Mouse (Mus musculus) limb, embryonic 12.5 days (tissue): ENCODE results near the gene Peli1. TPM values are rescaled to one million over a fixed set of nuclear protein-coding genes. Genes with fewer than 3 reads are reported as not detected.
A peak's percentile ranks its signal among the peaks of the same experiment; 100 is the strongest.

Experiments used
- ATAC-seq: fragments of 200-750 bp; cut with Nextera tagmentation; 2 replicates; pipeline ENCODE4 v1.8.0; 2017; ENCODE audit warnings: low read depth, moderate TSS enrichment; ENCODE audit not compliant: insufficient number of reproducible peaks, insufficient read depth, low FRiP score, low TSS enrichment
- H3K27ac ChIP-seq: fragments of 300-500 bp; sonication (generic); 2 replicates; pipeline ENCODE4 v1.5.1; 2016; ENCODE audit warnings: mild to moderate bottlenecking, moderate library complexity
- H3K27me3 ChIP-seq: fragments of 300-500 bp; sonication (generic); 2 replicates; pipeline ENCODE4 v1.6.1; 2016; ENCODE audit warnings: mild to moderate bottlenecking, moderate library complexity
- H3K36me3 ChIP-seq: fragments of 300-500 bp; sonication (generic); 2 replicates; pipeline ENCODE4 v1.6.1; 2016; ENCODE audit warnings: mild to moderate bottlenecking, moderate library complexity
- H3K4me1 ChIP-seq: fragments of 300-500 bp; sonication (generic); replicated peaks from 2 replicates; pipeline ENCODE4 v1.6.1; 2016
- H3K4me2 ChIP-seq: fragments of 300-500 bp; sonication (generic); 2 replicates; pipeline ENCODE4 v1.6.1; 2016; ENCODE audit warnings: mild to moderate bottlenecking, moderate library complexity
- H3K4me3 ChIP-seq: fragments of 300-500 bp; sonication (generic); replicated peaks from 2 replicates; pipeline ENCODE4 v1.5.1; 2016; ENCODE audit warnings: mild to moderate bottlenecking
- H3K9ac ChIP-seq: fragments of 300-500 bp; sonication (generic); replicated peaks from 2 replicates; pipeline ENCODE4 v1.6.1; 2016; ENCODE audit warnings: mild to moderate bottlenecking, moderate library complexity
- H3K9me3 ChIP-seq: fragments of 300-500 bp; sonication (generic); 2 replicates; pipeline ENCODE4 v1.6.1; 2016; ENCODE audit warnings: mild to moderate bottlenecking, moderate library complexity
- WGBS: fragments of 180-500 bp; shearing (Covaris S2); methylation state at CpG from one replicate; pipeline ENCODE4 v1.1.7; 2016; 5-methylcytosine and 5-hydroxymethylcytosine counted together
- polyA plus RNA-seq: library from polyadenylated mRNA; unstranded; fragments of >200 nt; fragmentation: Nextera tagmentation; extraction: Ambion mirVana; gene quantifications from 2 replicates; pipeline ENCODE4 v1.2.1, GENCODE M21; 2016

Gene Peli1
- 66.6 and 66.9 TPM in 2 replicates for polyA plus RNA-seq

GRCm38 (mm10) chr11:21091067-21091427 is at the start of gene Peli1:
Gene Peli1 (plus strand): TSS chr11:21091291.
- H3K4me1 ChIP-seq, result peaks cover 14% of the 10 kb centered on the region
- H3K4me3 ChIP-seq, result peak within 1 kb of the TSS; percentile 92
- 1% methylated on average over 24 of the region's 24 CpGs for WGBS
- H3K36me3 ChIP-seq, result 0 out of 2 replicates have a peak, but pooled peaks cover 2% of the 10 kb centered on the region
- peak; percentile 100 for ATAC-seq
- H3K27ac ChIP-seq, result peak within 1 kb of the TSS; percentile 100
- H3K27me3 ChIP-seq, result no peaks in the 10 kb centered on the region
- peak within 1 kb of the TSS; percentile 72 for H3K4me2 ChIP-seq
- H3K9me3 ChIP-seq, result no peaks in the 10 kb centered on the region
- H3K9ac ChIP-seq, result peak within 1 kb of the TSS; percentile 99

- Histone ChIP-seq H3K4me2 (no peak overlapping the region), H3K4me1 (no peaks in the 10 kb centered on the region), H3K4me3 (no peak overlapping the region), H3K9me3 (no peaks in the 10 kb centered on the region), H3K36me3 (no peaks in the 10 kb centered on the region), H3K27me3 (no peaks in the 10 kb centered on the region), H3K27ac (no peak overlapping the region), H3K9ac (no peak overlapping the region)
- no peak for ATAC-seq
- WGBS, result 91% methylated on average over 5 of the region's 5 CpGs
Measured at GRCm38 (mm10) chr11:21042590-21042989, 48.5 kb upstream of the Peli1 start.

DNA sequence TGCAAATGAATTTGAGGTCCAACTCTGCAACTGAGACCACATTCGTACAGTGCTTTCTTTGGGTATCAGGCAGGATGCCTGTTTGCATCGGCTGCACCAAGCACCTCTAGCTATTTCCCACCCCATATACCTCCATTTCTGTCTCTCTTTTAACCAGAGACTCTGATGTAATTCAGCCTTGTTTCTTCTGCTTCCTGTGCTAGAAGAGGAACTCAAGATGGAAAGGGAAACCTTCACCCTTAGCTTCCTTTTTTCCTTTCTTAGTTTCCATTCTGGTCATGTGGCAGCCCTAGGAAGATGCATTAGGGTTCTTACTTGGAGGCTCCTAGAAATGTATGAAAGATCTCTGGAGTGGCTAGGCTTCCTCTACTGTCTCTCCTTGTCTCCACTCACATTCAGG is 44.9 kb upstream of the Peli1 start:
- ATAC-seq, result no peak
- Histone ChIP-seq H3K4me1 (no peaks in the 10 kb centered on the region), H3K4me2 (no peak overlapping the region), H3K27me3 (no peaks in the 10 kb centered on the region), H3K27ac (no peak overlapping the region), H3K4me3 (no peak overlapping the region), H3K36me3 (no peaks in the 10 kb centered on the region), H3K9ac (no peak overlapping the region), H3K9me3 (no peaks in the 10 kb centered on the region)
- 94% methylated on average over 2 of the region's 2 CpGs for WGBS

DNA sequence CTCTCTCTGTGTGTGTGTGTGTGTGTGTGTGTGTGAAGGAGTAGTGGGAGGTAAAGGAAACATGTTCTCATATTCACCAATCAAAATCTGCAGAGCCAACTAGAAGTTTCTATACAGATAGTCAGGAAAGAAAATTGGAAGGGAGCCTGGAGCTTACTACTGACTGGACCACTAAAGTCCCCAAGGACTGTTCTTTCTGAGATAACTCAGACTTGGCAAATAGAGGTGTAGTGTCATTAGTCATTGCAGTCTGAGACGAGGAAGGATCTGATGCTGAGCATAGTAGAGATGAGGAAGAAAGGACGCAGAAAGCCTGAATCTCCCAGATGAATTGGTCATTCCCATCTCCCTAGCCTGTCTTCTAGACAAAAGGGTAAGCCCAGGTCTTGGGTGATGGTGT is 43.2 kb upstream of the Peli1 start:
- no peaks in the 10 kb centered on the region for H3K36me3 ChIP-seq
- H3K4me3 ChIP-seq, result no peak overlapping the region
- H3K27ac ChIP-seq, result no peak overlapping the region
- H3K9me3 ChIP-seq, result no peaks in the 10 kb centered on the region
- 75% methylated on average over 2 of the region's 2 CpGs for WGBS
- H3K4me1 ChIP-seq, result no peaks in the 10 kb centered on the region
- no peak overlapping the region for H3K4me2 ChIP-seq
- H3K9ac ChIP-seq, result no peak overlapping the region
- no peak for ATAC-seq
- no peaks in the 10 kb centered on the region for H3K27me3 ChIP-seq

DNA sequence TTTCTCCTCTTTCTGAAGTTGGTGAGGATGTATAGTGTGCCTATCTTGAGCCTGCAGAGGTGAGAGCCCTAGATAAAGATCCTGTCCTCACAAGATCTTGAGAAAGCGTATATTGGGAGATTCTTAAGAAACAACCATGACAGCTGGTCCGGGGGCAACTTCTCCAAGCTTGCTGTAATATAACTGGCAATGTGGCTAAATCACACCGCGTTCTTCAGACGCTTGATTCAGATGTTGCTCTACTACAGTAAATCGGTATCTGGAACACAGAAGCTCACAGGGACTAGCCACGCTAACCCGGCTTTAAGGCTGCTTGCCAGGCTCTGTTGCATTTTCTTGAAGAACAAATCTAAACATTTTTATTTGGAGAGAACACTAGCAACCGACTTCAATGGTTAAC is 39.4 kb upstream of the Peli1 start:
- Histone ChIP-seq H3K9me3 (no peaks in the 10 kb centered on the region), H3K4me3 (no peak overlapping the region), H3K36me3 (no peaks in the 10 kb centered on the region), H3K4me2 (no peak overlapping the region), H3K27me3 (no peaks in the 10 kb centered on the region), H3K27ac (no peak overlapping the region), H3K9ac (no peak overlapping the region), H3K4me1 (no peaks in the 10 kb centered on the region)
- WGBS, result 87% methylated on average over 9 of the region's 9 CpGs
- ATAC-seq, result no peak

DNA sequence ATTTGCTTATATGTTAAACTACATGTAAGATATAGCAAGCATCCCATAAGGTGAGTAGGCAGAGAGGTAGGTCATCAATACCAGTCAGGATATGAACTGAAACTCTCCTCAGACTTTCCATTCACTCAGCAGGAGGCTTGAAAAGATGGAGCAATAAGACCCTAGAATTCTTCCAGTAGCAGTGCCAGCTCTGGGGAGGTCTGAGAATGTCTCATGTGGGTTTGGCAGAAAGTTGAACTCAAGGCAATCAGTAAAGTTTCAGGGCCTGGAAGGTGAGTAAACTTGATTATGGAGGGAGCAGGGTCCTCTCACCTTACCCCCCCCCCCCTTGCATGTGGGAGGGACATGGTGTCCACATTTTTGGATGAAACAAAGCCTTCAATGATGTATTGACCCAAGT is 36.5 kb upstream of the Peli1 start:
- H3K27ac ChIP-seq, result no peak overlapping the region
- H3K4me3 ChIP-seq, result no peak overlapping the region
- no peaks in the 10 kb centered on the region for H3K27me3 ChIP-seq
- no peaks in the 10 kb centered on the region for H3K9me3 ChIP-seq
- no peak overlapping the region for H3K4me2 ChIP-seq
- H3K4me1 ChIP-seq, result no peaks in the 10 kb centered on the region; the same call in 1 of the 2 replicates
- no peak overlapping the region for H3K9ac ChIP-seq
- no peaks in the 10 kb centered on the region for H3K36me3 ChIP-seq
- no peak for ATAC-seq

- no peak for ATAC-seq
- WGBS, result 89% methylated on average over 13 of the region's 13 CpGs
- Histone ChIP-seq H3K4me3 (no peak overlapping the region), H3K36me3 (no peaks in the 10 kb centered on the region), H3K27ac (no peak overlapping the region), H3K4me1 (no peaks in the 10 kb centered on the region; the same call in 1 of the 2 replicates), H3K9ac (no peak overlapping the region), H3K4me2 (no peak overlapping the region), H3K9me3 (no peaks in the 10 kb centered on the region), H3K27me3 (no peaks in the 10 kb centered on the region)
Measured at GRCm38 (mm10) chr11:21056109-21056850, 34.8 kb upstream of the Peli1 start.

DNA sequence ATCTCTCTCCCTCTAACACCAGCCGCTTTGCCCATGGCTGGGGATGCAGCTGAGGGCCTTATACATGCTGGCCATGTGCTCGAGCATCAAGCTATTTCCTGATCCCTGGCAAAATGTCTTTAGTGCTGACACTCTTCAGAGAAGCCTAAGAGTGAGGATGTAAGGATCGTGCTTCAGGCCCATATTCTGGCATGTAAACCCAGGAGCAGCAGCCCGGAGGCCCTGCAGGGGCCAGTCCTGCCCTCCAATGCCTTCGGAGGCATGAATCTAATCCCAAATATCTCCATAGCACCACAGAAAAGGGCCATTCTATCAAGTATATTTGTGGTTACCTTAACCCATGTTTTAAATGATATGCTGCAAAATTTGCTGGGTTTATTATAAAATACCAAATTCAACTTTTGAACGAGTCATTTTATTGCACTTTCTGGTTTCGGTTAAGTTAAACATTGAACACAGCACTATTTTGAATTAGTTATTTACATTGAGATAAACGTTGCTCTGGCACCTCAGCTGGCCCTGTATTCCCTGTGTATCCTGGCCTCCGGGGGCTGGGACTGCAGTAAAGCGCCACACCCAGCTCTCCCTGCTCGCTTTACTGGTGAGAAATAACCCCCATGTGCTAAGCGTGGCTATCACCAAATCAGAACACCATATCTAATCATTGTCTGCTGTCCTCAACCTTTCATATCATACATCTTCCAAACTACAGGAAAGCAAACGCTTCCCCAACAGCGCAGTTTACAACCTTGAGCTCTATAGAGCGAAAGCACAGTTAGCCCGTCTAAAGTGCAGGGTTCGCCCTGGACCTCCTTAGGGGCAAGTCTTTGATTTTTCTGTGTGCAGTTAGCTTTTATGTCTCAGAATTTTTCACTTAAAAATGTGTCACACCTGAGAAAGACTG is 33.3 kb upstream of the Peli1 start:
- no peaks in the 10 kb centered on the region for H3K27me3 ChIP-seq
- 66% methylated on average over 17 of the region's 17 CpGs for WGBS
- H3K4me2 ChIP-seq, result no peak overlapping the region
- H3K9me3 ChIP-seq, result no peaks in the 10 kb centered on the region
- no peaks in the 10 kb centered on the region; the same call in 1 of the 2 replicates for H3K4me1 ChIP-seq
- ATAC-seq, result no peak
- H3K36me3 ChIP-seq, result no peaks in the 10 kb centered on the region
- H3K9ac ChIP-seq, result no peak overlapping the region
- no peak overlapping the region for H3K4me3 ChIP-seq
- no peak overlapping the region for H3K27ac ChIP-seq

DNA sequence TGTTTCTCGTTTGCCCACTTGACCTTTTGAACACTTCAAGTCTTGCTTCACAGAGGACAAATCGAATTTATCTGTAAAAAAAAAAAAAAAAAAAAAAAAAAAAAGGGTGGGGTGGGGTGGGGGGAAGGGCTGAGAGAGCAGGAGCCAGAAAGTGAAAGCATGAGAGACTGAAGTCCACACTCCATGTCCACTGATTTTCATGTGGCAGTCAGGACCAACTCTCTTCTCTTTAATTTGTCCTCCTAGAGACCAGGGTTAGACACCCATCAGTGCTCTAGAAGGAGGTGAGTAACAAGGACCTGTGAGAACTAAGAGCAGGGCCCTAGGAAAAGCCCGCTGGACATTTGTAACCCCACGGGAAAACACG is 32.7 kb upstream of the Peli1 start:
- Histone ChIP-seq H3K27ac (no peak overlapping the region), H3K36me3 (no peaks in the 10 kb centered on the region), H3K9ac (no peak overlapping the region), H3K9me3 (no peaks in the 10 kb centered on the region), H3K4me3 (no peak overlapping the region), H3K4me1 (no peaks in the 10 kb centered on the region; the same call in 1 of the 2 replicates), H3K27me3 (no peaks in the 10 kb centered on the region), H3K4me2 (no peak overlapping the region)
- no peak for ATAC-seq
- 71% methylated on average over 5 of the region's 5 CpGs for WGBS

- H3K4me1 ChIP-seq, result no peaks in the 10 kb centered on the region; the same call in 1 of the 2 replicates
- ATAC-seq, result no peak
- no peak overlapping the region for H3K9ac ChIP-seq
- no peak overlapping the region for H3K4me3 ChIP-seq
- H3K4me2 ChIP-seq, result no peak overlapping the region
- H3K9me3 ChIP-seq, result no peaks in the 10 kb centered on the region
- WGBS, result 64% methylated on average over 7 of the region's 7 CpGs
- H3K36me3 ChIP-seq, result no peaks in the 10 kb centered on the region
- H3K27ac ChIP-seq, result no peak overlapping the region
- H3K27me3 ChIP-seq, result no peaks in the 10 kb centered on the region
Measured at GRCm38 (mm10) chr11:21060386-21061074, 30.6 kb upstream of the Peli1 start.

- no peaks in the 10 kb centered on the region; the same call in 1 of the 2 replicates for H3K4me1 ChIP-seq
- no peaks in the 10 kb centered on the region for H3K9me3 ChIP-seq
- no peak overlapping the region for H3K4me2 ChIP-seq
- no peak overlapping the region for H3K27ac ChIP-seq
- ATAC-seq, result no peak
- WGBS, result 58% methylated on average over 8 of the region's 8 CpGs
- H3K27me3 ChIP-seq, result no peaks in the 10 kb centered on the region
- no peak overlapping the region for H3K4me3 ChIP-seq
- no peak overlapping the region for H3K9ac ChIP-seq
- no peaks in the 10 kb centered on the region for H3K36me3 ChIP-seq
Measured at GRCm38 (mm10) chr11:21061075-21061403, 30.1 kb upstream of the Peli1 start.
